Mouse (Mus musculus): ENCODE measurements around the gene Kazald1.

- TF ChIP-seq CTCF (conservative IDR thresholded peaks at IDR 0.05; ENCODE audit: low read length) (no peak), NANOG (IDR thresholded peaks at IDR 0.05; ENCODE audit: borderline replicate concordance, low read length) (no peak)
Measured at GRCm38 (mm10) chr19:45056908-45057698, 17.9 kb upstream of the Kazald1 start.
